Mouse (Mus musculus) embryonic stem cell, embryonic (primary cell): ENCODE data around the gene Rasgef1b.

Experiments
- CTCF ChIA-PET, 4 experiments: fragments of 300-600 bp in 2 of 4; fragments of 350-600 bp in 2 of 4; sonication (Branson Sonifier 250); formaldehyde crosslinking; loops; one replicate each; lab custom pipeline; 2022; ENCODE audit warnings: inconsistent platforms in 2 of 4; lab: Charles Lee
- POLR2A ChIA-PET, 4 experiments: fragments of 300-600 bp in 2 of 4; fragments of 350-600 bp in 2 of 4; sonication (Branson Sonifier 250); formaldehyde crosslinking; loops; one replicate each; lab custom pipeline; 2022; ENCODE audit warnings: antibody characterized with exemption in 4 of 4, inconsistent platforms in 1 of 4; lab: Charles Lee

The Rasgef1b gene

DNA sequence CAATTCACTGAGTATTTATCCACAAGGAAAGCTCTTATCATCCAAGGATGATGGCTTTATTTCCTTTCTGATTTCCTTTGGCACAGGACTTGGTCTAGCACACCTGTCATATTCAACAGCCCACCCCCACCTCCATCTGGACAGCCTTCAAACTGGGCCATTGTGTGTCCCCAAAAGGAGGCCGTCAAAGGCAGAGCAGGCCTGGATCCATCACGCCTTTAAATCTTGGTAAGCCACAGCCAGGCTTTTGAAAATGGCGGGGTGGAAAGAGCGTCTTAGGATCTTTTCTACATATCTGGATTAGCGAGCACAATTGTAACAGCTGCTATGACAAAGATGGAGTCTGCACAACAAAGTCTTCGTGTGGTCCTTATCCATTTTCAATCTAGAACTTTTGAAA, 515.7 kb downstream of the Rasgef1b start:
- ChIA-PET POLR2A (interaction anchor here in 1 of 4 experiments (1.7 kb wide), 1 partner anchor 825 kb away, joined by 4 read pairs; no protein-coding TSS in a partner anchor), CTCF (no interaction called here)

GRCm38 (mm10) chr5:99203475-99203874, 525.4 kb downstream of the Rasgef1b start:
- ChIA-PET CTCF (interaction anchor here (0.6 to 1.6 kb wide), 11 partner anchors 36 to 697 kb away, joined by 3 to 7 read pairs (median 3); no protein-coding TSS in a partner anchor), POLR2A (interaction anchor here in 1 of 4 experiments (0.6 to 1.2 kb wide), 3 partner anchors 10 to 26 kb away, joined by 3 read pairs; no protein-coding TSS in a partner anchor)

- POLR2A ChIA-PET, result interaction anchor here in 2 of 4 experiments (0.6 to 1.2 kb wide), 5 partner anchors 9 to 506 kb away, joined by 3 read pairs; no protein-coding TSS in a partner anchor
These were observed 526.6 kb downstream of the Rasgef1b start for GRCm38 (mm10) chr5:99202074-99202837.

DNA sequence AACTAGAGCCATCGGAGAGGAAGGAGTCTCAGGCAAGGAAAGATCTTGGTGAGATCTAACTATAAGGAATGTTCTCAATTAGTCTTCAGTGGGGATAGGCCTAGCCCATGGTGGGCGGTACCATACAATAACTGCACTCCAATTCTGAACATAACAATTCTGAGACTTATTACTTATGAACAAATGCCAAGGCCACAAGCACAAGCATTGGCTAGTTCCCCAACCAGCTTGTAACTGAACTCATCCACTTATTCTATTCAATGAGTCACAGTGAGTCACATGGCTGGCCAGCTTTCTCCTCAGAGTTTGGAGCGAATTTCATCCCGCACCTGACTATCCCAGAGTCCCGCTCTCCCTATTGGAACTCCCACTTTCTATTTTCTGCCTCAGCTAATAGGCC, 533.4 kb downstream of the Rasgef1b start:
- ChIA-PET CTCF (no interaction called here), POLR2A (no interaction called here)

More at GRCm38 (mm10) chr5:99202074-99202837, 526.6 kb downstream of the Rasgef1b start:
- CTCF ChIA-PET, result interaction anchor here (0.7 to 1.6 kb wide), 12 partner anchors 10 to 927 kb away, joined by 3 to 7 read pairs (median 3); no protein-coding TSS in a partner anchor

GRCm38 (mm10) chr5:99190941-99191800, 537.7 kb downstream of the Rasgef1b start:
- ChIA-PET POLR2A (interaction anchor here in 1 of 4 experiments (0.7 kb wide), 1 partner anchor 327 kb away, joined by 3 read pairs; no protein-coding TSS in a partner anchor), CTCF (interaction anchor here in 2 of 4 experiments (0.7 to 1.0 kb wide), 2 partner anchors 33 to 373 kb away, joined by 3 read pairs; no protein-coding TSS in a partner anchor)

- POLR2A ChIA-PET, result interaction anchor here in 1 of 4 experiments (1.9 kb wide), 1 partner anchor 10 kb away, joined by 6 read pairs; no protein-coding TSS in a partner anchor
These were observed 545.2 kb downstream of the Rasgef1b start for GRCm38 (mm10) chr5:99183637-99184036.

GRCm38 (mm10) chr5:99174608-99175385, 554.1 kb downstream of the Rasgef1b start:
- ChIA-PET CTCF (interaction anchor here in 1 of 4 experiments (0.6 kb wide), 1 partner anchor 627 kb away, joined by 8 read pairs; no protein-coding TSS in a partner anchor), POLR2A (no interaction called here)

More at GRCm38 (mm10) chr5:99183637-99184036, 545.2 kb downstream of the Rasgef1b start:
- CTCF ChIA-PET, result interaction anchor here in 1 of 4 experiments (1.0 kb wide), 1 partner anchor 25 kb away, joined by 3 read pairs; no protein-coding TSS in a partner anchor

- POLR2A ChIA-PET, result no interaction called here
- CTCF ChIA-PET, result interaction anchor here in 1 of 4 experiments (0.6 kb wide), 1 partner anchor 517 kb away, joined by 3 read pairs; no protein-coding TSS in a partner anchor
These were observed 559.0 kb downstream of the Rasgef1b start for GRCm38 (mm10) chr5:99169836-99170235.

- CTCF ChIA-PET, result interaction anchor here in 1 of 4 experiments (1.3 kb wide), 1 partner anchor 9 kb away, joined by 4 read pairs; no protein-coding TSS in a partner anchor
- POLR2A ChIA-PET, result no interaction called here
These were observed 561.1 kb downstream of the Rasgef1b start for GRCm38 (mm10) chr5:99167767-99168166.
